Mouse (Mus musculus): Measurements from ENCODE around the gene Vmn2r107. TPM values are rescaled to one million over a fixed set of nuclear protein-coding genes. Genes with fewer than 3 reads are reported as not detected.

The Vmn2r107 gene
- total RNA-seq (2012; rRNA removed) (not detected in 2 replicates), total RNA-seq (2014; rRNA removed) (not detected in 2 replicates), polyA plus RNA-seq (2012; ENCODE audit: insufficient read length, low read depth) (not detected in 2 replicates)

- dilution Hi-C loops (cut with MboI; ENCODE audit: extremely low pct_ligation_motif_present, extremely low pct_unique_long_range_greater_than_20kb, low sequenced_read_pairs) (no loop called here), in situ Hi-C loops (cut with MboI; ENCODE audit: low pct_ligation_motif_present, low pct_unique_long_range_greater_than_20kb, low sequenced_read_pairs) (no loop called here)
- no peaks in the 10 kb centered on the region for H3K4me1 ChIP-seq (ENCODE audit: control insufficient read depth in 1 of 2, insufficient read depth in 2 of 2)
- no peak within 1 kb of the TSS for H3K27ac ChIP-seq (ENCODE audit: insufficient read depth, low read depth)
- H3K79me2 ChIP-seq (replicated peaks; ENCODE audit: control insufficient read depth, extremely low read depth, insufficient read depth, poor library complexity, severe bottlenecking) = no peaks in the 10 kb centered on the region
- no peak within 1 kb of the TSS for H3K4me3 ChIP-seq (replicated peaks in 1 of 3; ENCODE audit: low read depth in 2 of 3, low read length in 2 of 3, poor library complexity in 1 of 3)
- no peaks in the 10 kb centered on the region for H3K36me3 ChIP-seq (replicated peaks in 1 of 2; ENCODE audit: control insufficient read depth in 1 of 2, insufficient read depth in 1 of 2, low read length in 1 of 2)
- H3K27me3 ChIP-seq (replicated peaks) = no peaks in the 10 kb centered on the region
- H3K9me3 ChIP-seq (replicated peaks; ENCODE audit: low read length) = no peaks in the 10 kb centered on the region
- H3K4me2 ChIP-seq (ENCODE audit: insufficient read depth, low read depth, poor library complexity, severe bottlenecking) = no peak within 1 kb of the TSS
- TF ChIP-seq E2F4 (IDR thresholded peaks at IDR 0.05; ENCODE audit: insufficient replicate concordance, low read depth, low read length) (no peak), JUN (IDR thresholded peaks at IDR 0.05; ENCODE audit: insufficient read depth, low read depth, low read length) (no peak), CHD2 (IDR thresholded peaks at IDR 0.05; ENCODE audit: low read length) (no peak), EP300 (IDR thresholded peaks at IDR 0.05; ENCODE audit: low read length) (no peak), ZKSCAN1 (IDR thresholded peaks at IDR 0.05; ENCODE audit: borderline replicate concordance, low read depth, low read length) (no peak)
- DNase-seq (ENCODE audit: extremely low read depth) = no peak
- H3K9ac ChIP-seq (ENCODE audit: insufficient read depth, low read depth) = no peak within 1 kb of the TSS
Measured at GRCm38 (mm10) chr17:20344942-20345341, at the start of gene Vmn2r107. TSS of gene Vmn2r107 (plus strand) at chr17:20345242.

- Histone ChIP-seq H3K4me2 (ENCODE audit: insufficient read depth, low read depth, poor library complexity, severe bottlenecking) (no peak overlapping the region), H3K9ac (ENCODE audit: insufficient read depth, low read depth) (no peak overlapping the region), H3K36me3 (replicated peaks in 1 of 2; ENCODE audit: control insufficient read depth in 1 of 2, insufficient read depth in 1 of 2, low read length in 1 of 2) (no peaks in the 10 kb centered on the region), H3K79me2 (replicated peaks; ENCODE audit: control insufficient read depth, extremely low read depth, insufficient read depth, poor library complexity, severe bottlenecking) (no peaks in the 10 kb centered on the region), H3K27me3 (replicated peaks) (no peaks in the 10 kb centered on the region), H3K9me3 (replicated peaks; ENCODE audit: low read length) (no peaks in the 10 kb centered on the region), H3K27ac (ENCODE audit: insufficient read depth, low read depth) (no peak overlapping the region), H3K4me1 (ENCODE audit: control insufficient read depth in 1 of 2, insufficient read depth in 2 of 2) (no peaks in the 10 kb centered on the region), H3K4me3 (replicated peaks in 1 of 3; ENCODE audit: low read depth in 2 of 3, low read length in 2 of 3, poor library complexity in 1 of 3) (no peak overlapping the region)
- TF ChIP-seq PAX5 (IDR thresholded peaks at IDR 0.05; ENCODE audit: low read length) = no peak
- no peak for TF ChIP-seq MAFK (IDR thresholded peaks at IDR 0.05; ENCODE audit: insufficient replicate concordance, low read length)
- no peak for TF ChIP-seq USF1 (IDR thresholded peaks at IDR 0.05; ENCODE audit: low read depth, low read length)
- no peak for TF ChIP-seq IRF4 (IDR thresholded peaks at IDR 0.05; ENCODE audit: low read depth, low read length)
- TF ChIP-seq POLR2A (IDR thresholded peaks at IDR 0.05; ENCODE audit: low read depth, low read length) = no peak
- no peak for TF ChIP-seq RCOR1 (conservative IDR thresholded peaks at IDR 0.05; ENCODE audit: low read depth, low read length)
- no peak for TF ChIP-seq CTCF (conservative IDR thresholded peaks at IDR 0.05 in 1 of 2, IDR thresholded peaks at IDR 0.05 in 1 of 2; ENCODE audit: low read depth in 2 of 2, low read length in 2 of 2)
- TF ChIP-seq TCF12 (IDR thresholded peaks at IDR 0.05; ENCODE audit: low read depth, low read length) = no peak
- no peak for TF ChIP-seq JUND (conservative IDR thresholded peaks at IDR 0.05; ENCODE audit: low read depth, low read length)
- TF ChIP-seq GABPA (IDR thresholded peaks at IDR 0.05; ENCODE audit: insufficient replicate concordance, low read depth, low read length) = no peak
- TF ChIP-seq KAT2A (IDR thresholded peaks at IDR 0.05; ENCODE audit: insufficient replicate concordance, low read length) = no peak
- TF ChIP-seq JUN (IDR thresholded peaks at IDR 0.05; ENCODE audit: insufficient read depth, low read depth, low read length) = no peak
- in situ Hi-C loops (cut with MboI; ENCODE audit: low pct_ligation_motif_present, low pct_unique_long_range_greater_than_20kb, low sequenced_read_pairs) = no loop called here
- no peak for DNase-seq (ENCODE audit: extremely low read depth)
- dilution Hi-C loops (cut with MboI; ENCODE audit: extremely low pct_ligation_motif_present, extremely low pct_unique_long_range_greater_than_20kb, low sequenced_read_pairs) = no loop called here
Measured at GRCm38 (mm10) chr17:20305790-20306189, 39.3 kb upstream of the Vmn2r107 start.

All from CH12.LX (cell line).